8 mouse cellular contexts compared by ENCODE assay signal in the genomic region with DNA sequence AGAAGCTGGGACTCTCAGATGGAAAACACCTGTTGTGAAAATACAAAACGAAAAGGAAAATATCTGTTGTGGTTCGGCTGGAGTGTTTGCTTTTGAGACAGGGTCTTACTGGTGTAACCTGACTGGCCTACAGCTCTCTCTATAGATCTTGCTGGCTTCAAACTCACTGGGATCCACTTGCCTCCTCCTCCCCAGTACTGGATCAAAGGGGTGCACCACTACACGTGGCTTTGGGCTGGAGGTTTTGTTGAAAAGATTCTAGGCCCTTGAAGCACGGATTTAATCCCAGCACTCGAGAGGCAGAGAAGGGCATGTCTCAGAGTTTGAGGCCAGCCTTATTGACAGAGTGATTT. TPM values are rescaled to one million over a fixed set of nuclear protein-coding genes. Genes with fewer than 3 reads are reported as not detected.
DNase-seq lines count a peak whose midpoint lies in the region; ATAC-seq and TF ChIP-seq lines count a peak whose summit lies in the region.

No protein-coding gene starts in this region.

- no peak for DNase-seq in heart, adult 8-10 months (ENCODE audit: low spot score)
- DNase-seq in ES-E14 (ENCODE audit: low read depth, low spot score) = no peak
- no peak for DNase-seq in forebrain, postnatal 0 days
- DNase-seq in liver, postnatal 0 days = no peak
- no peak for DNase-seq in gastrocnemius, postnatal 14 days
- DNase-seq in layer of hippocampus, adult 9-10 months (ENCODE audit: low spot score) = no peak

- no peaks in the 10 kb centered on the region for H3K9me3 ChIP-seq in heart, embryonic 11.5 days (replicated peaks; ENCODE audit: control insufficient read depth, low read length)
- no peaks in the 10 kb centered on the region for H3K9me3 ChIP-seq in ES-E14 (ENCODE audit: control insufficient read depth, insufficient read depth, low read depth, low read length)
- H3K9me3 ChIP-seq in forebrain, postnatal 0 days (ENCODE audit: low read length) = no peaks in the 10 kb centered on the region
- H3K9me3 ChIP-seq in liver, postnatal 0 days (ENCODE audit: low read length) = no peaks in the 10 kb centered on the region

- H3K9ac ChIP-seq in heart, embryonic 11.5 days (ENCODE audit: low read depth, low read length) = no peak overlapping the region
- H3K9ac ChIP-seq in ES-E14 (ENCODE audit: insufficient read depth, low read depth, low read length, poor library complexity, severe bottlenecking) = peak overlapping the region; percentile 81
- H3K9ac ChIP-seq in forebrain, postnatal 0 days = peak overlapping the region; percentile 74; the same call in 1 of the 2 replicates
- H3K9ac ChIP-seq in liver, postnatal 0 days (replicated peaks) = no peak overlapping the region

- H3K4me2 ChIP-seq in heart, embryonic 11.5 days = peak overlapping the region; percentile 89
- peak overlapping the region; percentile 72 for H3K4me2 ChIP-seq in forebrain, postnatal 0 days (ENCODE audit: low read depth)
- peak overlapping the region; percentile 85 for H3K4me2 ChIP-seq in liver, postnatal 0 days (ENCODE audit: low read depth, low read length)

- no peak for TF ChIP-seq CTCF in forebrain, postnatal 0 days (IDR thresholded peaks at IDR 0.05; ENCODE audit: low read depth)
- TF ChIP-seq CTCF in liver, postnatal 0 days (IDR thresholded peaks at IDR 0.05; ENCODE audit: low read depth) = no peak

- H3K27me3 ChIP-seq in heart, embryonic 11.5 days (ENCODE audit: control insufficient read depth, insufficient read depth, low read length) = no peaks in the 10 kb centered on the region
- H3K27me3 ChIP-seq in forebrain, postnatal 0 days (ENCODE audit: insufficient read depth, low read length) = no peaks in the 10 kb centered on the region
- no peaks in the 10 kb centered on the region for H3K27me3 ChIP-seq in liver, postnatal 0 days (ENCODE audit: insufficient read depth, low read length)

- intact Hi-C loops in gastrocnemius, postnatal 14 days (cut with DNase I; ENCODE audit: low total_unique reads) = no loop called here

- peak overlapping the region; percentile 68 for H3K4me3 ChIP-seq in heart, embryonic 11.5 days (ENCODE audit: low read depth, low read length)
- peak overlapping the region; percentile 23 to 26 for H3K4me3 ChIP-seq in ES-E14 (ENCODE audit: insufficient read depth in 1 of 2, low read depth in 1 of 2, low read length in 2 of 2, poor library complexity in 1 of 2, severe bottlenecking in 1 of 2)
- peak overlapping the region; percentile 72 for H3K4me3 ChIP-seq in forebrain, postnatal 0 days (ENCODE audit: low read depth, low read length)
- H3K4me3 ChIP-seq in liver, postnatal 0 days (ENCODE audit: low read depth, low read length) = peak overlapping the region; percentile 73

- peaks cover 10% of the 10 kb centered on the region; the same call in 1 of the 2 replicates for H3K4me1 ChIP-seq in heart, embryonic 11.5 days (ENCODE audit: control insufficient read depth, insufficient read depth, low read length)
- peaks cover 2 to 5% of the 10 kb centered on the region in 2 experiments; a peak in 3 of 4 replicates for H3K4me1 ChIP-seq in ES-E14 (ENCODE audit: control insufficient read depth in 2 of 2, insufficient read depth in 2 of 2, low read length in 2 of 2, poor library complexity in 1 of 2)
- H3K4me1 ChIP-seq in forebrain, postnatal 0 days (ENCODE audit: insufficient read depth) = peaks cover 7% of the 10 kb centered on the region; the same call in 1 of the 2 replicates
- H3K4me1 ChIP-seq in liver, postnatal 0 days (ENCODE audit: insufficient read depth) = peaks cover 10% of the 10 kb centered on the region; the same call in 1 of the 2 replicates

- TF ChIP-seq EP300 in liver, postnatal 0 days (IDR thresholded peaks at IDR 0.05; ENCODE audit: low read depth) = no peak

- WGBS in heart, embryonic 11.5 days (ENCODE audit: insufficient replicate concordance) = 15% methylated on average over 5 of the region's 5 CpGs
- 4% methylated on average over 5 of the region's 5 CpGs for WGBS in forebrain, postnatal 0 days
- WGBS in liver, postnatal 0 days (ENCODE audit: insufficient replicate concordance) = 22% methylated on average over 5 of the region's 5 CpGs

- ATAC-seq in heart, embryonic 11.5 days (replicated peaks; ENCODE audit: insufficient number of reproducible peaks, low FRiP score, low TSS enrichment) = no peak
- ATAC-seq in forebrain, postnatal 0 days = peak; percentile 3; the same call in 1 of the 2 replicates
- no peak for ATAC-seq in liver, postnatal 0 days
- ATAC-seq in activated CD4-positive, CD25-positive, alpha-beta regulatory T cell, adult 4 months = no peak

- H3K36me3 ChIP-seq in heart, embryonic 11.5 days (ENCODE audit: control insufficient read depth, insufficient read depth, low read length) = no peaks in the 10 kb centered on the region
- peaks cover 12% of the 10 kb centered on the region for H3K36me3 ChIP-seq in ES-E14 (ENCODE audit: control insufficient read depth, insufficient read depth, low read length, poor library complexity, severe bottlenecking)
- peaks cover 4% of the 10 kb centered on the region; the same call in 1 of the 2 replicates for H3K36me3 ChIP-seq in forebrain, postnatal 0 days (ENCODE audit: insufficient read depth)
- H3K36me3 ChIP-seq in liver, postnatal 0 days (replicated peaks; ENCODE audit: insufficient read depth, low read length) = no peaks in the 10 kb centered on the region

- no peak overlapping the region for H3K27ac ChIP-seq in heart, embryonic 11.5 days (ENCODE audit: low read depth, low read length)
- H3K27ac ChIP-seq in ES-E14 (ENCODE audit: insufficient read depth, low read depth, low read length, poor library complexity, severe bottlenecking) = peak overlapping the region; percentile 68
- H3K27ac ChIP-seq in forebrain, postnatal 0 days (ENCODE audit: low read depth, low read length) = peak overlapping the region; percentile 87
- no peak overlapping the region for H3K27ac ChIP-seq in liver, postnatal 0 days (ENCODE audit: low read depth)

- in situ Hi-C loops in ES-E14 (cut with MboI; ENCODE audit: low sequenced_read_pairs in 2 of 2, unreplicated experiment in 2 of 2) = no loop called here

TF ChIP-seq in ES-E14, 5 proteins besides CTCF, POLR2A, EP300 and RAD21:
- TF ChIP-seq ZC3H11A (IDR thresholded peaks at IDR 0.05; ENCODE audit: borderline replicate concordance, low read depth, low read length) (no peak), ZNF384 (IDR thresholded peaks at IDR 0.05; ENCODE audit: low read depth, low read length) (no peak)

RNA-seq across cellular contexts. Expression of a gene that starts 10.6 kb away (rescaled TPM):
- 12.7 and 16.1 TPM in 2 replicates for polyA plus RNA-seq in heart, embryonic 11.5 days (2014; fragmentation: Nextera tagmentation; extraction: Ambion mirVana)
- 10 to 100 TPM; 54.7 to 66.1 (median 59.8) TPM for total RNA-seq in heart, adult 8-10 months (2022)
- total RNA-seq in ES-E14 (2012; rRNA removed) = 30.7 and 35.9 TPM in 2 replicates
- 22.7 and 25.8 TPM in 2 replicates for total RNA-seq in forebrain, postnatal 0 days (2014; rRNA removed)
- polyA plus RNA-seq in forebrain, postnatal 0 days (2015; fragmentation: Nextera tagmentation; extraction: Ambion mirVana) = 2.9 and 6.2 TPM in 2 replicates
- 3.0 and 3.6 TPM in 2 replicates for polyA plus RNA-seq in liver, postnatal 0 days (2015; fragmentation: Nextera tagmentation; extraction: Ambion mirVana)
- 10 to 100 TPM; 40.2 to 40.8 TPM for total RNA-seq in gastrocnemius, postnatal 14 days (2021)
- 10 to 100 TPM; 21.7 to 29.2 TPM for polyA plus RNA-seq in activated CD4-positive, CD25-positive, alpha-beta regulatory T cell, adult 4 months (2017; shearing (Covaris generic))

RNA-seq across cellular contexts. Expression of a gene that starts 12.7 kb away (rescaled TPM):
- polyA plus RNA-seq in heart, embryonic 11.5 days (2014; fragmentation: Nextera tagmentation; extraction: Ambion mirVana) = 6.5 and 8.8 TPM in 2 replicates
- 1 to 10 TPM; 1.2 to 2.8 (median 1.9) TPM for total RNA-seq in heart, adult 8-10 months (2022)
- 43.6 and 48.2 TPM in 2 replicates for total RNA-seq in ES-E14 (2012; rRNA removed)
- total RNA-seq in forebrain, postnatal 0 days (2014; rRNA removed) = 16.5 and 20.7 TPM in 2 replicates
- polyA plus RNA-seq in forebrain, postnatal 0 days (2015; fragmentation: Nextera tagmentation; extraction: Ambion mirVana) = 34.1 and 37.5 TPM in 2 replicates
- 1.4 and 1.8 TPM in 2 replicates for polyA plus RNA-seq in liver, postnatal 0 days (2015; fragmentation: Nextera tagmentation; extraction: Ambion mirVana)
- 1 to 10 TPM; 1.1 to 2.0 TPM for total RNA-seq in gastrocnemius, postnatal 14 days (2021)
- 1 to 10 TPM; 8.7 to 8.8 TPM for polyA plus RNA-seq in activated CD4-positive, CD25-positive, alpha-beta regulatory T cell, adult 4 months (2017; shearing (Covaris generic))

RNA-seq across cellular contexts. Expression of a gene that starts 16.7 kb away (rescaled TPM):
- 2.5 and 5.0 TPM in 2 replicates for polyA plus RNA-seq in heart, embryonic 11.5 days (2014; fragmentation: Nextera tagmentation; extraction: Ambion mirVana)
- total RNA-seq in heart, adult 8-10 months (2022) = 1 to 10 TPM in 2 of 4 experiments, under 1 TPM in 2; 0.72 to 1.6 (median 1.0) TPM
- total RNA-seq in ES-E14 (2012; rRNA removed) = 1.0 and 1.2 TPM in 2 replicates
- total RNA-seq in forebrain, postnatal 0 days (2014; rRNA removed) = 0.15 and 0.76 TPM in 2 replicates
- polyA plus RNA-seq in forebrain, postnatal 0 days (2015; fragmentation: Nextera tagmentation; extraction: Ambion mirVana) = 0.25 and 0.58 TPM in 2 replicates
- 0.07 TPM in 1 of 2 replicates, not detected in the other for polyA plus RNA-seq in liver, postnatal 0 days (2015; fragmentation: Nextera tagmentation; extraction: Ambion mirVana)
- total RNA-seq in gastrocnemius, postnatal 14 days (2021) = 1 to 10 TPM in 1 of 2 experiments, under 1 TPM in 1; 0.97 to 4.1 TPM
- under 1 TPM; 0.11 to 0.15 TPM for polyA plus RNA-seq in activated CD4-positive, CD25-positive, alpha-beta regulatory T cell, adult 4 months (2017; shearing (Covaris generic))

RNA-seq across cellular contexts. Expression of a gene that starts 36.4 kb away (rescaled TPM):
- polyA plus RNA-seq in heart, embryonic 11.5 days (2014; fragmentation: Nextera tagmentation; extraction: Ambion mirVana) = 4.0 and 5.7 TPM in 2 replicates
- total RNA-seq in heart, adult 8-10 months (2022) = 10 to 100 TPM in 2 of 4 experiments, 1 to 10 TPM in 2; 7.3 to 12.2 (median 10.0) TPM
- 55.1 and 73.3 TPM in 2 replicates for total RNA-seq in ES-E14 (2012; rRNA removed)
- 44.1 and 59.3 TPM in 2 replicates for total RNA-seq in forebrain, postnatal 0 days (2014; rRNA removed)
- 20.1 and 22.4 TPM in 2 replicates for polyA plus RNA-seq in forebrain, postnatal 0 days (2015; fragmentation: Nextera tagmentation; extraction: Ambion mirVana)
- 4.9 and 5.1 TPM in 2 replicates for polyA plus RNA-seq in liver, postnatal 0 days (2015; fragmentation: Nextera tagmentation; extraction: Ambion mirVana)
- total RNA-seq in gastrocnemius, postnatal 14 days (2021) = 10 to 100 TPM in 1 of 2 experiments, 1 to 10 TPM in 1; 4.4 to 11.3 TPM
- 10 to 100 TPM; 24.2 to 42.0 TPM for polyA plus RNA-seq in activated CD4-positive, CD25-positive, alpha-beta regulatory T cell, adult 4 months (2017; shearing (Covaris generic))

RNA-seq across cellular contexts. Expression of a gene that starts 50.3 kb away (rescaled TPM):
- 72.1 and 74.7 TPM in 2 replicates for polyA plus RNA-seq in heart, embryonic 11.5 days (2014; fragmentation: Nextera tagmentation; extraction: Ambion mirVana)
- total RNA-seq in heart, adult 8-10 months (2022) = 100 to 1,000 TPM in 2 of 4 experiments, 10 to 100 TPM in 2; 96.7 to 129 (median 109) TPM
- 36.6 and 54.7 TPM in 2 replicates for total RNA-seq in ES-E14 (2012; rRNA removed)
- total RNA-seq in forebrain, postnatal 0 days (2014; rRNA removed) = 46.5 and 48.3 TPM in 2 replicates
- 55.0 and 58.4 TPM in 2 replicates for polyA plus RNA-seq in forebrain, postnatal 0 days (2015; fragmentation: Nextera tagmentation; extraction: Ambion mirVana)
- 42.0 and 47.4 TPM in 2 replicates for polyA plus RNA-seq in liver, postnatal 0 days (2015; fragmentation: Nextera tagmentation; extraction: Ambion mirVana)
- total RNA-seq in gastrocnemius, postnatal 14 days (2021) = 10 to 100 TPM; 36.6 to 42.0 TPM
- 100 to 1,000 TPM in 1 of 2 experiments, 10 to 100 TPM in 1; 98.2 to 133 TPM for polyA plus RNA-seq in activated CD4-positive, CD25-positive, alpha-beta regulatory T cell, adult 4 months (2017; shearing (Covaris generic))

Comparison
In these comparisons a context has a peak if more than half of its experiments do, and no peak if none do; other contexts are left out.
1. H3K27ac ChIP-seq: peak in ES-E14 (single experiment) and forebrain, postnatal 0 days (single experiment); none in heart, embryonic 11.5 days (single experiment) and liver, postnatal 0 days (single experiment).
2. H3K9ac ChIP-seq: peak in ES-E14 (single experiment) and forebrain, postnatal 0 days (single experiment); none in heart, embryonic 11.5 days (single experiment) and liver, postnatal 0 days (single experiment).
3. Peak in every context shown above with its lines, with median percentiles within 50 percentile points of each other: H3K4me2 ChIP-seq and H3K4me3 ChIP-seq.